Mouse (Mus musculus): ENCODE results near the gene Pi4ka. TPM values are rescaled to one million over a fixed set of nuclear protein-coding genes. Genes with fewer than 3 reads are reported as not detected.
A peak's percentile ranks its signal among the peaks of the same experiment; 100 is the strongest.

Pi4ka gene
- polyA plus RNA-seq (2016; fragmentation: Nextera tagmentation; extraction: Ambion mirVana): 38.0 and 39.0 TPM in 2 replicates

- Histone ChIP-seq H3K4me3 (peak within 1 kb of the TSS; percentile 74), H3K27ac (replicated peaks) (peak within 1 kb of the TSS; percentile 85), H3K9me3 (no peaks in the 10 kb centered on the region), H3K4me1 (peaks cover 25% of the 10 kb centered on the region), H3K36me3 (replicated peaks) (peaks cover 10% of the 10 kb centered on the region; the same call in 1 of the 2 replicates), H3K27me3 (replicated peaks; ENCODE audit: low read depth, poor library complexity, severe bottlenecking) (no peaks in the 10 kb centered on the region)
- under 1% methylated on average over 69 of the region's 69 CpGs for WGBS
- peak; percentile 100 for DNase-seq (ENCODE audit: low spot score)
Observed at GRCm38 (mm10) chr16:17405736-17406443, at the start of gene Pi4ka, which contains the start of gene Snap29. TSS of gene Pi4ka (minus strand) at chr16:17406314. TSS of gene Snap29 (plus strand) at chr16:17405986.

GRCm38 (mm10) chr16:17452373-17452715 is 46.2 kb upstream of the Pi4ka start:
- 0% methylated on average over 24 of the region's 24 CpGs for WGBS
- Histone ChIP-seq H3K9me3 (no peaks in the 10 kb centered on the region), H3K4me3 (peak overlapping the region; percentile 87), H3K36me3 (replicated peaks) (peaks cover 27% of the 10 kb centered on the region), H3K4me1 (peaks cover 30% of the 10 kb centered on the region), H3K27me3 (replicated peaks; ENCODE audit: low read depth, poor library complexity, severe bottlenecking) (no peaks in the 10 kb centered on the region), H3K27ac (replicated peaks) (peak overlapping the region; percentile 96)
- DNase-seq (ENCODE audit: low spot score): no peak

- Histone ChIP-seq H3K27ac (replicated peaks) (peak within 1 kb of the TSS; percentile 96), H3K4me3 (peak within 1 kb of the TSS; percentile 87), H3K36me3 (replicated peaks) (peaks cover 22% of the 10 kb centered on the region), H3K27me3 (replicated peaks; ENCODE audit: low read depth, poor library complexity, severe bottlenecking) (no peaks in the 10 kb centered on the region), H3K4me1 (peaks cover 30% of the 10 kb centered on the region), H3K9me3 (no peaks in the 10 kb centered on the region)
- WGBS: under 1% methylated on average over 63 of the region's 63 CpGs
- DNase-seq (ENCODE audit: low spot score): peak; percentile 100
Observed at GRCm38 (mm10) chr16:17451541-17452372, 45.6 kb upstream of the Pi4ka start, which contains the start of gene Crkl. TSS of gene Crkl (plus strand) at chr16:17451987.

GRCm38 (mm10) chr16:17432576-17432975 is 26.5 kb upstream of the Pi4ka start:
- no peak for DNase-seq (ENCODE audit: low spot score)
- H3K27me3 ChIP-seq (replicated peaks; ENCODE audit: low read depth, poor library complexity, severe bottlenecking): no peaks in the 10 kb centered on the region
- 83% methylated on average over 2 of the region's 2 CpGs for WGBS
- H3K27ac ChIP-seq (replicated peaks): no peak overlapping the region
- no peaks in the 10 kb centered on the region for H3K4me1 ChIP-seq
- H3K36me3 ChIP-seq (replicated peaks): peaks cover 13% of the 10 kb centered on the region
- H3K4me3 ChIP-seq: no peak overlapping the region
- no peaks in the 10 kb centered on the region for H3K9me3 ChIP-seq

GRCm38 (mm10) chr16:17423021-17423420 is 16.9 kb upstream of the Pi4ka start:
- no peaks in the 10 kb centered on the region for H3K27me3 ChIP-seq (replicated peaks; ENCODE audit: low read depth, poor library complexity, severe bottlenecking)
- peaks cover 63% of the 10 kb centered on the region for H3K36me3 ChIP-seq (replicated peaks)
- WGBS: 78% methylated on average over 3 of the region's 3 CpGs
- no peak for DNase-seq (ENCODE audit: low spot score)
- no peaks in the 10 kb centered on the region for H3K4me1 ChIP-seq
- H3K4me3 ChIP-seq: no peak overlapping the region
- H3K9me3 ChIP-seq: no peaks in the 10 kb centered on the region
- no peak overlapping the region for H3K27ac ChIP-seq (replicated peaks)

- Histone ChIP-seq H3K4me1 (peaks cover 13% of the 10 kb centered on the region), H3K27ac (replicated peaks) (no peak overlapping the region), H3K27me3 (replicated peaks; ENCODE audit: low read depth, poor library complexity, severe bottlenecking) (no peaks in the 10 kb centered on the region), H3K9me3 (no peaks in the 10 kb centered on the region), H3K36me3 (replicated peaks) (no peaks in the 10 kb centered on the region; the same call in 1 of the 2 replicates), H3K4me3 (no peak overlapping the region)
- 52% methylated on average over 4 of the region's 4 CpGs for WGBS
- no peak for DNase-seq (ENCODE audit: low spot score)
Observed at GRCm38 (mm10) chr16:17410209-17410608, 4.1 kb upstream of the Pi4ka start.

- no peak for DNase-seq (ENCODE audit: low spot score)
- Histone ChIP-seq H3K4me3 (no peak overlapping the region), H3K4me1 (peaks cover 25% of the 10 kb centered on the region), H3K27ac (replicated peaks) (no peak overlapping the region), H3K27me3 (replicated peaks; ENCODE audit: low read depth, poor library complexity, severe bottlenecking) (no peaks in the 10 kb centered on the region), H3K9me3 (no peaks in the 10 kb centered on the region), H3K36me3 (replicated peaks) (no peaks in the 10 kb centered on the region; the same call in 1 of the 2 replicates)
- 92% methylated on average over 2 of the region's 2 CpGs for WGBS
Observed at GRCm38 (mm10) chr16:17409046-17409445, 2.9 kb upstream of the Pi4ka start.

GRCm38 (mm10) chr16:17406512-17407231 is 558 bp upstream of the Pi4ka start:
- WGBS: 42% methylated on average over 9 of the region's 9 CpGs
- H3K4me1 ChIP-seq: peaks cover 25% of the 10 kb centered on the region
- DNase-seq (ENCODE audit: low spot score): no peak
- H3K27me3 ChIP-seq (replicated peaks; ENCODE audit: low read depth, poor library complexity, severe bottlenecking): no peaks in the 10 kb centered on the region
- H3K36me3 ChIP-seq (replicated peaks): peaks cover 10% of the 10 kb centered on the region; the same call in 1 of the 2 replicates
- H3K27ac ChIP-seq (replicated peaks): no peak overlapping the region; the same call in 1 of the 2 replicates
- H3K4me3 ChIP-seq: peak overlapping the region; percentile 74
- no peaks in the 10 kb centered on the region for H3K9me3 ChIP-seq

GRCm38 (mm10) chr16:17405271-17405696 is 830 bp downstream of the Pi4ka start:
- H3K27ac ChIP-seq (replicated peaks): peak overlapping the region; percentile 85
- peak overlapping the region; percentile 74 for H3K4me3 ChIP-seq
- WGBS: under 1% methylated on average over 22 of the region's 22 CpGs
- no peaks in the 10 kb centered on the region for H3K27me3 ChIP-seq (replicated peaks; ENCODE audit: low read depth, poor library complexity, severe bottlenecking)
- H3K9me3 ChIP-seq: no peaks in the 10 kb centered on the region
- peaks cover 23% of the 10 kb centered on the region for H3K4me1 ChIP-seq
- peaks cover 10% of the 10 kb centered on the region; the same call in 1 of the 2 replicates for H3K36me3 ChIP-seq (replicated peaks)
- no peak for DNase-seq (ENCODE audit: low spot score)

GRCm38 (mm10) chr16:17402855-17403254 is 3.3 kb downstream of the Pi4ka start:
- Histone ChIP-seq H3K36me3 (replicated peaks) (peaks cover 10% of the 10 kb centered on the region; the same call in 1 of the 2 replicates), H3K27ac (replicated peaks) (no peak overlapping the region), H3K4me1 (peaks cover 19% of the 10 kb centered on the region), H3K27me3 (replicated peaks; ENCODE audit: low read depth, poor library complexity, severe bottlenecking) (no peaks in the 10 kb centered on the region), H3K4me3 (no peak overlapping the region), H3K9me3 (no peaks in the 10 kb centered on the region)
- DNase-seq (ENCODE audit: low spot score): peak; percentile 17
- 69% methylated on average over 1 of the region's 1 CpGs for WGBS

- Histone ChIP-seq H3K27ac (replicated peaks) (no peak overlapping the region), H3K9me3 (no peaks in the 10 kb centered on the region), H3K4me3 (no peak overlapping the region), H3K27me3 (replicated peaks; ENCODE audit: low read depth, poor library complexity, severe bottlenecking) (no peaks in the 10 kb centered on the region), H3K4me1 (peaks cover 3% of the 10 kb centered on the region; the same call in 1 of the 2 replicates), H3K36me3 (replicated peaks) (peaks cover 10% of the 10 kb centered on the region; the same call in 1 of the 2 replicates)
- DNase-seq (ENCODE audit: low spot score): no peak
- WGBS: 88% methylated on average over 4 of the region's 4 CpGs
Observed at GRCm38 (mm10) chr16:17392784-17393183, 13.3 kb downstream of the Pi4ka start.

All from embryonic facial prominence, embryonic 10.5 days (tissue).